Mouse (Mus musculus): ENCODE results near the gene Gal3st2c. TPM values are rescaled to one million over a fixed set of nuclear protein-coding genes. Genes with fewer than 3 reads are reported as not detected.
"Not testable (repeated sequence)": the region's sequence is repeated elsewhere in the genome, so short reads cannot be mapped to it uniquely, and the experiment has no call there.

The Gal3st2c gene
- polyA plus RNA-seq (2012; rRNA removed), result not detected in 2 replicates

- not testable (repeated sequence) for H3K27me3 ChIP-seq (replicated peaks; ENCODE audit: control insufficient read depth, insufficient read depth, low read length); H3K27ac ChIP-seq (ENCODE audit: insufficient read depth, low read depth, low read length); H3K4me1 ChIP-seq (ENCODE audit: control insufficient read depth, insufficient read depth, low read length); DNase-seq; H3K36me3 ChIP-seq (ENCODE audit: control insufficient read depth, insufficient read depth, low read length); H3K4me3 ChIP-seq (ENCODE audit: insufficient read depth, low read depth, low read length)
- WGBS, result 90% methylated on average over 7 of the region's 8 CpGs
Measured at GRCm38 (mm10) chr1:93990209-93990608, at the start of gene Gal3st2c. TSS of gene Gal3st2c (plus strand) at chr1:93990509.

- whole genome bisulfite sequencing, result no CpG with 5 or more reads among the region's 11 CpGs
- H3K27me3 ChIP-seq (replicated peaks; ENCODE audit: control insufficient read depth, insufficient read depth, low read length); H3K36me3 ChIP-seq (ENCODE audit: control insufficient read depth, insufficient read depth, low read length); DNase-seq; H3K4me1 ChIP-seq (ENCODE audit: control insufficient read depth, insufficient read depth, low read length); H3K27ac ChIP-seq (ENCODE audit: insufficient read depth, low read depth, low read length); H3K4me3 ChIP-seq (ENCODE audit: insufficient read depth, low read depth, low read length): not testable (repeated sequence)
Measured at GRCm38 (mm10) chr1:93949087-93949486, 41.2 kb upstream of the Gal3st2c start.

- DNase-seq; H3K4me3 ChIP-seq (ENCODE audit: insufficient read depth, low read depth, low read length); H3K27me3 ChIP-seq (replicated peaks; ENCODE audit: control insufficient read depth, insufficient read depth, low read length); H3K36me3 ChIP-seq (ENCODE audit: control insufficient read depth, insufficient read depth, low read length); H3K4me1 ChIP-seq (ENCODE audit: control insufficient read depth, insufficient read depth, low read length); H3K27ac ChIP-seq (ENCODE audit: insufficient read depth, low read depth, low read length): not testable (repeated sequence)
- no CpG with 5 or more reads among the region's 1 CpGs for WGBS
Measured at GRCm38 (mm10) chr1:93966489-93966888, 23.8 kb upstream of the Gal3st2c start.

- H3K27me3 ChIP-seq (replicated peaks; ENCODE audit: control insufficient read depth, insufficient read depth, low read length); H3K36me3 ChIP-seq (ENCODE audit: control insufficient read depth, insufficient read depth, low read length); H3K27ac ChIP-seq (ENCODE audit: insufficient read depth, low read depth, low read length); H3K4me3 ChIP-seq (ENCODE audit: insufficient read depth, low read depth, low read length); DNase-seq; H3K4me1 ChIP-seq (ENCODE audit: control insufficient read depth, insufficient read depth, low read length): not testable (repeated sequence)
- WGBS, result 45% methylated on average over 3 of the region's 5 CpGs
Measured at GRCm38 (mm10) chr1:93970380-93970779, 19.9 kb upstream of the Gal3st2c start.

GRCm38 (mm10) chr1:93970797-93971196, 19.5 kb upstream of the Gal3st2c start:
- H3K27ac ChIP-seq (ENCODE audit: insufficient read depth, low read depth, low read length); DNase-seq; H3K27me3 ChIP-seq (replicated peaks; ENCODE audit: control insufficient read depth, insufficient read depth, low read length); H3K4me1 ChIP-seq (ENCODE audit: control insufficient read depth, insufficient read depth, low read length); H3K4me3 ChIP-seq (ENCODE audit: insufficient read depth, low read depth, low read length); H3K36me3 ChIP-seq (ENCODE audit: control insufficient read depth, insufficient read depth, low read length): not testable (repeated sequence)
- no CpG with 5 or more reads among the region's 4 CpGs for WGBS

- not testable (repeated sequence) for H3K27ac ChIP-seq (ENCODE audit: insufficient read depth, low read depth, low read length); DNase-seq; H3K27me3 ChIP-seq (replicated peaks; ENCODE audit: control insufficient read depth, insufficient read depth, low read length); H3K4me3 ChIP-seq (ENCODE audit: insufficient read depth, low read depth, low read length); H3K4me1 ChIP-seq (ENCODE audit: control insufficient read depth, insufficient read depth, low read length); H3K36me3 ChIP-seq (ENCODE audit: control insufficient read depth, insufficient read depth, low read length)
- WGBS, result 73% methylated on average over 2 of the region's 4 CpGs
Measured at GRCm38 (mm10) chr1:93975764-93976163, 14.5 kb upstream of the Gal3st2c start.

- not testable (repeated sequence) for H3K27me3 ChIP-seq (replicated peaks; ENCODE audit: control insufficient read depth, insufficient read depth, low read length); H3K4me1 ChIP-seq (ENCODE audit: control insufficient read depth, insufficient read depth, low read length); H3K27ac ChIP-seq (ENCODE audit: insufficient read depth, low read depth, low read length); DNase-seq; H3K36me3 ChIP-seq (ENCODE audit: control insufficient read depth, insufficient read depth, low read length); H3K4me3 ChIP-seq (ENCODE audit: insufficient read depth, low read depth, low read length)
- no CpG with 5 or more reads among the region's 7 CpGs for WGBS
Measured at GRCm38 (mm10) chr1:93978287-93978686, 12.0 kb upstream of the Gal3st2c start.

- H3K27me3 ChIP-seq (replicated peaks; ENCODE audit: control insufficient read depth, insufficient read depth, low read length); DNase-seq; H3K4me1 ChIP-seq (ENCODE audit: control insufficient read depth, insufficient read depth, low read length); H3K4me3 ChIP-seq (ENCODE audit: insufficient read depth, low read depth, low read length); H3K27ac ChIP-seq (ENCODE audit: insufficient read depth, low read depth, low read length); H3K36me3 ChIP-seq (ENCODE audit: control insufficient read depth, insufficient read depth, low read length): not testable (repeated sequence)
- WGBS, result no CpG with 5 or more reads among the region's 2 CpGs
Measured at GRCm38 (mm10) chr1:93980932-93981331, 9.4 kb upstream of the Gal3st2c start.

- no peaks in the 10 kb centered on the region for H3K36me3 ChIP-seq (ENCODE audit: control insufficient read depth, insufficient read depth, low read length)
- no peak for TF ChIP-seq POLR2A (IDR thresholded peaks at IDR 0.05; ENCODE audit: low read depth, low read length)
- TF ChIP-seq CTCF (conservative IDR thresholded peaks at IDR 0.05; ENCODE audit: insufficient read depth, insufficient read length, low read depth, low read length), result no peak
- no peaks in the 10 kb centered on the region for H3K4me1 ChIP-seq (ENCODE audit: control insufficient read depth, insufficient read depth, low read length)
- no peak overlapping the region for H3K27ac ChIP-seq (ENCODE audit: insufficient read depth, low read depth, low read length)
- no peak for DNase-seq
- H3K27me3 ChIP-seq (replicated peaks; ENCODE audit: control insufficient read depth, insufficient read depth, low read length), result no peaks in the 10 kb centered on the region
- no peak overlapping the region for H3K4me3 ChIP-seq (ENCODE audit: insufficient read depth, low read depth, low read length)
- WGBS, result 91% methylated on average over 3 of the region's 3 CpGs
Measured at GRCm38 (mm10) chr1:93986167-93986566, 4.1 kb upstream of the Gal3st2c start.
